Mouse (Mus musculus) brain, embryonic 14.5 days (tissue): ENCODE measurements around the gene Bcas1.

ENCODE experiments used
- CTCF ChIP-seq: fragments of 200-500 bp; IDR thresholded peaks from 2 replicates; pipeline ENCODE4 v1.5.1; 2012; ENCODE audit warnings: inconsistent platforms, mild to moderate bottlenecking, moderate library complexity, borderline replicate concordance; ENCODE audit not compliant: insufficient read depth, insufficient read length; ENCODE audit errors: extremely low read depth
- POLR2A ChIP-seq: fragments of 200-500 bp; IDR thresholded peaks from 2 replicates; pipeline ENCODE4 v1.6.1; 2012; ENCODE audit warnings: mild to moderate bottlenecking, inconsistent platforms, borderline replicate concordance; ENCODE audit not compliant: poor library complexity, insufficient read depth, insufficient read length, severe bottlenecking; ENCODE audit errors: extremely low read depth

GRCm38 (mm10) chr2:170310310-170310987, 117.2 kb downstream of the Bcas1 start:
- TF ChIP-seq CTCF (no peak), POLR2A (no peak)
